Mouse (Mus musculus) adrenal gland, postnatal 4 days (tissue): ENCODE measurements around the gene 1700020D05Rik. TPM values are rescaled to one million over a fixed set of nuclear protein-coding genes. Genes with fewer than 3 reads are reported as not detected.
A peak's percentile ranks its signal among the peaks of the same experiment; 100 is the strongest.
"Not testable (repeated sequence)": the region's sequence is repeated elsewhere in the genome, so short reads cannot be mapped to it uniquely, and the experiment has no call there.

ENCODE experiments used
- DNase-seq, 2 experiments: peaks; one replicate each; pipeline ENCODE4 v3.0.0; 2021 to 2022; ENCODE audit warnings: low spot score in 2 of 2, mixed read lengths in 2 of 2
- total RNA-seq, 2 experiments: library from RNA; stranded (reverse); gene quantifications; 2 replicates each; pipeline ENCODE4 v1.2.3; 2021

1700020D05Rik gene
- total RNA-seq, 2 experiments from 2014 or later: 3.0 to 3.5 TPM

DNA sequence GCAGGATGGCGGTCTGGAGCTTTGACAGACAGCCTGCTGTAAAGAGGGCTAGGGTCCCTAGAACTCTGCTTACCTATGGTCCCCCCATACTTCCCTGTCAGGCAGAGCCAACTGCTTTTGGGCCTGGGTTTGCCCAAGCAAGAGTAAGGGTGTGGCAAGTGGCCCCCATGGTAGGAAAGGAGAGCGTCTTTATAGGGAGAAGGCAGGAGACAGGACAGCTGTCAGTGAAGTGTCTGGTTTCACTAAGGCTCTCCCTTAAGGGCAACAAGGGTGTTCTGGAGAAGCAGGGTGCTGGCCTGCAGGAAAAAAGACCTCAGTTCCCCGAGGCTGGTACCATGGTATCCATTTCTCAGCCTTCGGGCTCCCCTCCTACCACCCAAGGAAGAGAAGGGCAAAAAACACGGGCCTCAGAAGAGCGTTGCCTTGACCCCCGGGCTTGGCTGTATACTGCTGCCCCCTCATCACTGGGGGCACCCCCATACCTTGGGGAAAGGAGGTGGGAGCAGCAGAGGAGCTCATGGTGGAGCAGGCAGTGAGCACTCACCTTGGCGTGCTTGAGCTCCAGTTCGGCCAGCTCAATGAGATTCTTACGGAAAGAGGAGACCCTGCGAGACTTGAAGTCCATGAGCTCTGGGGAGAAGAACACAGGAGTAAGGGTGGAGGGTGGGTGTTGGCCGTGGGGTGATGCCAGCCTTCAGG, 8.1 kb downstream of the 1700020D05Rik start:
- DNase-seq: no peak

DNA sequence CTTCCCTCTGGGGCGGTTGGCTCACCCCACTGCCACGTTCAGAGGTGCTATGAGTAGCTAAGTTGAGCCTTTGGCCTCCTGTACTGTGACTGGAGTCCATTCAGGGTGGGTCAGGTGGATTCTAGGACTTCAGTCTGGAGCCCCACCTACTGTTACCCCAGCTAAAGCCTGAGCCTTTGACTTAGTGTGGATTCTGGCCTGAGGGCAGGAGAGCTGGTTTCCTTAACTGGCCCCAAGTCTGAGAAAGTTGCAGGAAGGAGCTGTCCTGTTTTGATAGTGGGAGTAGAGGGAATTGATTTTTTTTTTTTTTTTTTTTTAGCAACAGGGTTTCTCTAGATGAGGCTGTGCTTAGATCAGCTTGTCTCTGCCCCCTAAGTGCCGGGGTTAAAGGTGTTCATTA, 9.3 kb downstream of the 1700020D05Rik start:
- no peak for DNase-seq

DNA sequence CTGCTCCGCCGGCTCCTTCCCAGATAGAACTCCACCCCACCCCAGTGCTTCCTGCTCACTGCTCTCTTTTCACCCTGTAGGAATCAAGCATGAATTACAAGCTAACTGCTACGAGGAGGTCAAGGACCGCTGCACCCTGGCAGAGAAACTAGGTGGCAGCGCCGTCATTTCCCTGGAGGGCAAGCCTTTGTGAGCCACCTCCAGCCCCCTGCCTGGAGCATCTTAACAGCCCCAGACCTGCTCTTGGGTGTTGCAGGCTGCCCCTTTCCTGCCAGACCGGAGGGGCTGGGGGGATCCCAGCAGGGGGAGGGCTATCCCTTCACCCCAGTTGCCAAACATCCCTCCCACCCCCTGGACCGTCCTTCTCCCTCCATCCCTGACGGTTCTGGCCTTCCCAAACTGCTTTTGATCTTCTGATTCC, 10.3 kb downstream of the 1700020D05Rik start:
- DNase-seq: not testable (repeated sequence)

DNA sequence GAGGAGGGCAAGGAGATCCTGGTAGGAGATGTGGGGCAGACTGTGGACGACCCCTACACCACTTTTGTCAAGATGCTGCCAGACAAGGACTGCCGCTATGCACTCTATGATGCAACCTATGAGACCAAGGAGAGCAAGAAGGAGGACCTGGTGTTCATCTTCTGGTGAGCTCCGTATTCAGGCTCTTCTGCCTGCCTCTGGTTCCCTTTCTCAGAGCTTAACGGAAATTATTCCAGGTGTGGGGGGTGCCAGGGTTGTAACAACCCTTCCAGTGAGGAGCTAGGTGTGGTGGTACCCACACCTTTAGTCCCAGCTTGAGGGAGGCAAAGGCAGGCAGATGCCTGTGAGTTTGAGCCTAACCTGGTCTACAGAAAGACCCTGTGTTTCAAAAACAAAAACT, 10.9 kb downstream of the 1700020D05Rik start:
- no peak for DNase-seq

DNA sequence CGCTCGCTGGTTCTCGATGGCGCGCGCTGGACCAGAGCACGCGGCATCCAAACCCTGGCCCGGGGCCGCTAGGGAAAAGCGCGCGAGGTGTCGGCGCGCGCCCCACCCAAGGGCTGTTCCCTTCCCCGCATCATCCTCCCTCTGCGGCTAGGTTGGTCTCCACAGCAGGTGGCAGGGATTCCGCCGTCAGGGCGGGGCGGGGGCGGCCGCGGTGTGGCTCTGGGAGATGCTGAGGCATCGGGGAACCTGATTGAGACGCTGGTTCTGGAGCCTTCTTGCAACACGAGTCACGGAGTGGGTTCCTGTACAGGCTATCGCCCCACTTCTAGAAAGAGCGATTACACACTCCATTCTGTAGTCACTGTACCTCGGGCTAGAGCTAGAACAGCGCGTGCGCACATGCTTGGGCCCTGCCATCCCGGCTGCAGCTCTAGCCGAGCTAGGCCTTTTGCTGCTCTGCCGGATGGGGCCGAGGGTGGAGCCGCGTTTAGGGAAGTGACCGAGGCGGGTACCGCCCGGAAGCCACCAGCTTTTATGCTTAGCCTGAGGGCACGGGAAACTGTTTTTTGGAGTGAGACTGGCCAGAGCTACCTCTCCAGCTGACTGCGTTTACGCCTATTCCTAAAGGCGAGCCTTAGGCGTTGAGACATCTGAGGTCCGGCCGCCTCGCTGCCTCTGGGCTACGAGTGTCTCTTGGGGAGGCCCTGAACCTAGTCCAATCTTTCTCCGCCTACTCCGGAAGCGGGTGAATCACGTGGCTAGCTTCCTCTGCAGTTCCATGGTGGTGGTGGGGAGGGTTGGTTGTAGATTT, 12.5 kb downstream of the 1700020D05Rik start:
- DNase-seq: peak; percentile 59 to 79

DNA sequence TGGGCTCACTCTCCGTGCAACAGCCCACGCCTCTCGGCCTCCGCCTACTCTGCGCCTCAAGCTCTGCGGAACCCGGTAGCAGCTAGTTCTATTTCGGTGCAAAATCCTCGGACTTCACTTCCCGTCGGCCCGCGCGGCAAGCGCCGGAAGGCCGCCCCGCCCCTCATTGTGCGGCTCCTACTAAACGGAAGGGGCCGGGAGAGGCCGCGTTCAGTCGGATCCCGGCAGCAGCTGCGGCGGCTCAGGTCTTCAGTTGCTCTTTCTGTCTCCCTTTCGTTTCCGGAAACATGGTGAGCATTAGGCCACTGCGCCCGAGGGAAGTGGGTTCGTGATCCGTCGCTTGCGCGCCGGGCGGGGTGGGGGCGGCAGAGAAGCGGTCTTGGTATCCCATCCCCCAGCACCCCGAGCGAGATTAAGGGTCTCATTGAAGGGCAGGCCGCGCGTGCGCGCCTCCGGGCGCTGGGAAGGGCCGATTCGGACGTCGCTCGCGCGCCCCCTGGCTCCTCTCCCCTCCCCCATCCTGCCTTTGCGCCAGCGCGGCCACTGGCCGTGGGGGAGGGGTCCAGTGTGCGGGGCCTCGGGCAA, 13.2 kb downstream of the 1700020D05Rik start, which contains the start of gene Cfl1:
Gene Cfl1, plus strand, starts transcription at position 143 of the 585 bp plus-strand sequence.
- peak; percentile 75 to 89 for DNase-seq

DNA sequence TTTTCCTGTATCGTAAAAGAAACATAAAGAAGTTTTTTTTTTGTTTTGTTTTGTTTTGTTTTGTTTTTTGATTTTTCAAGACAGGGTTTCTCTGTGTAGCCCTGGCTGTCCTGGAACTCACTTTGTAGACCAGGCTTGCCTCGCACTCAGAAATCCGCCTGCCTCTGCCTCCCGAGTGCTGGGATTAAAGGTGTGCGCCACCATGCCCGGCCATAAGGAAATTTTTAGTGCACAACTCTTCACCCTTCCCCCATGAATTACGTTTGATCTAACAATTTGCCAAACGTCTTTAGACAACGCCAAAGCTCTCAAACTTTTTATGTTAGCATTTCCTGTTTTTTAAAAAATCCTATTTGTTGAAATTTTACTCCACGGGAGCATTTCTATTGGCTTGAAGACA, 13.9 kb downstream of the 1700020D05Rik start:
- not testable (repeated sequence) for DNase-seq

DNA sequence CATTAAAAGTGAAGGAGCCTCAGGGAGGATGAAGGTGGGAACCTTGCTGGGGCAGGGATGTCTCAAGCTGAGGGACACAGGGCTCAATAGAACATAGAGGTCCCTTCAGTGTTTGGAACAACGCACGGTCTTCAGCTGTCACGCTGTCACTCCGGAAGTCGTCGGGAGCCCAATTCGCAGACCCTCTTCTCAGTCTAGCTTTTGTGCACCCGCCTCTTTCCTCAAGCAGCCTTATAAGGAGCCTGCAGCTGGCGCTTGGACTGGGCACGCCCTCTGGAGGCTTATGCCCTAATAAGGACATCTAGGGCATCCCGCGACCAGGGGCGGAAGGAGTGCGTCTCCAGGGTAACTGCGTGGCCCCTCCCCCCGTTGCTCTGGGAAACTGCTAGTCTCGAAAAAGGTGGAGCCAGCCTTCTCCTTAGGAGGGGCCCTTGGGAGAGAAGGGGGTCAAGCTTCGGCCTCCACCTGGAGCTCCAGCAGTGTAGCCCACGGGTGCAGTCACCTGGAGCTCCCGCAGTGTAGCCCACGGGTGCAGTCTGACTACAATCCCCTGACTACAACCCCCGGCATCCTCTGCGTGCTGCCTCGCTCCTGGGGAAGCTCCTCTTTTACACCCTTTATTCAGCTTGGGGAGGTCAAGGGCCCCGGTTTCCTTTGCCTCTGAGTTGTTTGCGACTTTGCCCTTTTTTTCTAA, 14.6 kb downstream of the 1700020D05Rik start:
- DNase-seq: peak; percentile 89 to 94

DNA sequence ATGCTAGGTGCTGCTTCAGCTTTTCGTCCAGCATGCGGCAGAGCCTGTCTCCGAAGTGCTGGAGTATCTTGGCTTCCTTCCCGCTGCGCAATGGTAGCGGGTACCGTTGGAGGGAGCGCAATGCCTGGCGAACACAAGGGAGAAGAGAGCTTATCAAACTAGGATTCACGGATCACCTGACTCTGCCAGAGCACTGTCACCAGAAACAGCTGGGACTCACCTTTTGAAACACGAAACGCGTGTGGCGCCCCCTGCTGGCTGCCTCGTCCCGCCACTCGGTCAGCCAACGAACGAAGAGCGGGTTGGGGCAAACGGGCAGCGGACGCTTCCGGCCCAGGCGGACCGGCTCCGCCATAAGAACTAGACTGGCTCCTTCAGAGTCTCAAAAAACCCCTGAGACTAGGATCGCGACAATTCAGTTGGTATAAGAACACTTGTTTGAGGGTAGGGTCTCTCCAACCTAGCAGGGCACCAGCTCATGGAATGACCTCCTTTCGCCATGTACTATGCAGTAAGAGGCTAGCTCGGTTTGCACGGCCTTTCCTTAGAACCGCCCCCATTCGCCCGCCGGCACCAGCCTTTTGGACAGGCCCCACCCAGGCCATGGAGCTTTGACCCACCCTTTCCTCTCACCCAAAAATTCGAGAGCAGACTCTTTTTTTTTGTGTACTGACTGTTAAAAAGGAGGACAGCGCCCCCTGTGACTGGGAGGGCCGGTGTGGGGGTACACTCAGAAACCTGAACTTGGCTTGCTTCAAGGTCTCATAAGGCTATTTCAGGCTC, 15.6 kb downstream of the 1700020D05Rik start, which contains the start of gene Mus81:
Gene Mus81, minus strand, starts transcription at position 635 of the 783 bp plus-strand sequence.
- peak; percentile 92 to 96 for DNase-seq

DNA sequence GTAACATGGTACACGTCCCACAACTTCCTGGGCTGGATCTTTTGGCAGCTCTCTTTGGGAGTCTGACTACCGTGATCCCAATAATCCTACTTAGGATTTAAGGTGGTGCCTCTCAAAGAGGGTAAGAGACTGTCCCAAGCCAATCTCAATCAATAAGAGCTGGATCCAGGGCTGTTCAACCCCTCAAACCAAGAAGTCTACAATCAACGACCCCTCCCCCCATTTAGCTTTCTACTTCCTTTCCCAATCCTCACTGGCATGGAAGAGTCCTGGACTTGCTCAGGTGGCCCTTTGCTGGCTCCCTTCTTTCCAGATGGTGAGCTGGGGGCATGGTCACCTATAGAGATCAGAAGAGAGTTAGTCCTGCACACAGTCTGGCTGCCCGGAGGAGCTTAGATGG, 16.8 kb downstream of the 1700020D05Rik start:
- no peak for DNase-seq

DNA sequence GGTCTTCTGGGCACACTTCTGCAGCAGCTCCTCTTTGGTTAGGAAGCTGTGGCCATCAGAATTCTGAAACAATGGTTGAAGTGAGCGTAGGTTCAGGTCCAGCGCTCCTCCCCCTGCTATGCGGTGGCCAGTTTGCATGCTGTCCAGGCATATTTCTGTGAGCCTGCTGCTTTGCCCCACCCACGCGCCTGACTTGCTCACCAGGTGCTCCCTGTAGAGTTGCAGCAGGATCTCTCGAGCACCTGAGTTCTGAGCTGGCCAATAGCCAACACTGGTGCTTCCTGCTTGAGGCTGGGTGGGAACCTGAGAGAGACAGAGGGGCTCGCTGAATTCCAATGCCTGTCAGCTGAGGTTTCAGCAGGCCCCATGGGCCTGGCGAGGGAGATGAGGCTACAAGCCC, 17.3 kb downstream of the 1700020D05Rik start:
- DNase-seq: no peak

DNA sequence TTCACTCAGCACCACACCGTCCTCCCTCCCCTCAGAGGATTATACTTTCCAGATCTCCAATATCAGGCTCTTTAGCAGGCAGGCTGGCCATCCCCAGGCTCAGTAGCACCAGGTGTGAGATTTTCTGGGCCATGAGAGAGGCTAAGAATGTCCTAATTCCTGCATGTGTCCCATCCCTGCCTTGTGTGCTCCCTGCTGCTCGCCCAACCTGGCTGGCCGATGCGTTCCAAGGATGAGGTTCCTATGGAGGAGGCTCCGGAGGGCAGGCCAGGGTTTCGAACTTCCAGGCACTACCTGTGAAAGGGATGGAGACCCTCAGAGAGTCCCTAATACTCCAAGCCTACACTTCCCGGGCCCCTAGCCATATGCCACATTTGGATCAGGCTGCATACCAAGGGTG, 17.8 kb downstream of the 1700020D05Rik start:
- DNase-seq: no peak

DNA sequence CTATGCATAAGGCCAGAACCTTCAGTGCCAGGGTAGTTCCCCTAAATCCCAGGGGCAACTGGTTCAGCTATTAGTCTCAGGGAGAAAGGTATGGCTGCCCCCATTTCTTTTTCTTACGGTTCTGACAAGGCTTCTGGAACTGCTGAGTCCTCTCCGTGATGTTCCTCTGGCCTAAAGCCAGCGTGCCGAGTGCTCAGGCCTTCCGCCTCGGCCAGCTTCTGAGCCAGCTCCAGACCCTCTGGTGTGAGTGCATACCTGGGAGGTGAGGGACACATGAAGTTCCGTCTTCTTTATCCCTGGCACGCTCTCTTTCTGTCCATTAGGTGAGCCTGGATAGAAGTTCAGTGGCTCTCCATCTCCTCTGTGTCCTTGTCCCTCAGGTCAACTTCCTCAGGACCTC, 18.2 kb downstream of the 1700020D05Rik start:
- DNase-seq: no peak

DNA sequence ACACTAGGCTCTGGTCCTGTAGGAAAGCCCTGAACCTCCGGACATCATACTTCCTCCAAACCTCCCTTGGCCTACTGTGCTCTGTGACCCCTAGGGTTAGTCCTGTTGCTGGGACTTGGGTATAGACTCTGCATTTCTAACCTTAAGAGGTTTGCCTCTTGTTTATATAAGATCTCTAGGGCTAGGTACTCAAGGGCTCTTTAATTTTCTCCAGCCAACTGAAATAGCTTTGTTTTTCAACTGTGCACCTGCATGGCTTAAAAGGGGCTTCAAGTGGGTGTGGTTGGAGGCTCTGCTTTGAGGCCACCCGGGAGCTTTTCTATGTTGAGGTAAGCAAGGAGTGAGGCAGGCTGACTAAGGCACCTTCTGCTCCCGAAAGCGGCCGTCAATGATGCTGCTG, 19.1 kb downstream of the 1700020D05Rik start:
- DNase-seq: no peak

DNA sequence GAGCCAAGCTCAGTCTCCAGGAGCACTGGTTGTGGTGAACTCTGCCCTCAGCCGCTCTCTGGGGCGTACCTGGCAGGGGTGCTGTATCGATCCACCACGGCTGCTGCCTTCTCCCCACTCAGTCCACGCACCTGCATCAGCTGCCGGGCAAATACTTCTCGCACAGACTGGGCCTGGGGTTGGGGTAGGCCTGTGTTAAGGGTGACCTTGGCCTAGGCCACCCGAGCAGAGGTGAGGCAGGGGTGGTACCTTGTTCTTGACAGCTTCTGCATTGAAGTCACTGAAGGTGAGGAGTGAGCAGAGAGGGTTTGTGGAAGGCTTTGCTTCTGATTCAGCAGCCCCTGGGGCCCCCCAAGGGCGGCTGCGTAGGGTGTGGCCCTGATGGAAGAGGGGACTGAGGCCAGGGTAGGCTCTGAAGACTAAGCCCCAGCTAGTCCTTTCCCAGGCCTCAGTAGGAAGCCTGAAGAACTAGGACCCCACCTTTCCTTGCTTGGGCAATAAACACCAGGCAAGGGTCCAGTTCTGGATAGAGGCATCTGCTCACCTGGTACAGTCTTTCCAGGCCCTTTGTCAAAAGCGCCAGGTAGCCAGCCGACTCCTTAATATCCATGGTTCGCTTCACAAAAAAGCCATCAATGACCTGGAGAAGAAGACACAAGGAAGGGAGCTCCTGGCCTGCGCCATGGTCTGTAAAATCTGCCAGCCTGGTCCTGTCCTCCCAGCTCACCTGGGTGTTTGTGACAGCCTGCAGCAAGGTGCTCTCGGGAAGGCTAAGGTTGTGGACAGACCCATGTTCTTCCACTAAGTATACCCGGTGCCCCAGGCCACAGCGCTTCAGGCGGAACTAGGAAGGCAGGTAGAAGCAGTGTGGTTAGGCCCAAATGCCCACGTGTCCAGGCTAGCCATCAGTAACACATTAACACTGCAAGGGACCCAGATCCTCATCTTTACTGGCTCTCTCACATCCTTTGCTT, 19.9 kb downstream of the 1700020D05Rik start:
- no peak for DNase-seq

DNA sequence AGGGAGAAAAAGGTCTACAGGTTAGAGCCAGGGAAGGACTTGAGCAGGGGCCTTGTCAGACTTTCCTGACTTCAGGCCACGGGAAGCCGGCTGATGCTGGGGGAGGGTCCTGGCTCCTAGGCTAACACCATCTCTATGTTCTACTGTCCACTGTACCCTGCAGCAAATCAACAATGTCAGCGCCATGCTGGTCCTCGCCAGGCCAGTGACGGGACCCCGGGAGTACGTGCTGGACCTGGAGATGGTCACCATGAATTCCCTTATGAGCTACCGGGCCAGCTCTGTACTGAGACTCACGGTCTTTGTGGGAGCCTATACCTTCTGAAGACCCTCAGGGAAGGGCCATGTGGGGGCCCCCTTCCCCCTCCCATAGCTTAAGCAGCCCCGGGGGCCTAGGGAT, 22.2 kb downstream of the 1700020D05Rik start:
- no peak for DNase-seq

DNA sequence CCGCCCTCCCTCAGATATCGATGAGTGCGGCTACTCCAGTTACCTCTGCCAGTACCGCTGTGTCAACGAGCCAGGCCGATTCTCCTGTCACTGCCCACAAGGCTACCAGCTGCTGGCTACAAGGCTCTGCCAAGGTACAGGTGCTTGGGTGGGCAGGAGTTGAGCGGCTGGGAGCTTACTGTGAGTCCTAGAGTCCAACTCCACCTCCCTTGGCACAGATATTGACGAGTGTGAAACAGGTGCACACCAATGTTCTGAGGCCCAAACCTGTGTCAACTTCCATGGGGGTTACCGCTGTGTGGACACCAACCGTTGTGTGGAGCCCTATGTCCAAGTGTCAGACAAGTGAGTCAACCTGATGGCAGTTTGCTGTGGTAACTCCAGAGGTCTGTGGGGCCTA, 23.6 kb downstream of the 1700020D05Rik start:
- no peak for DNase-seq

DNA sequence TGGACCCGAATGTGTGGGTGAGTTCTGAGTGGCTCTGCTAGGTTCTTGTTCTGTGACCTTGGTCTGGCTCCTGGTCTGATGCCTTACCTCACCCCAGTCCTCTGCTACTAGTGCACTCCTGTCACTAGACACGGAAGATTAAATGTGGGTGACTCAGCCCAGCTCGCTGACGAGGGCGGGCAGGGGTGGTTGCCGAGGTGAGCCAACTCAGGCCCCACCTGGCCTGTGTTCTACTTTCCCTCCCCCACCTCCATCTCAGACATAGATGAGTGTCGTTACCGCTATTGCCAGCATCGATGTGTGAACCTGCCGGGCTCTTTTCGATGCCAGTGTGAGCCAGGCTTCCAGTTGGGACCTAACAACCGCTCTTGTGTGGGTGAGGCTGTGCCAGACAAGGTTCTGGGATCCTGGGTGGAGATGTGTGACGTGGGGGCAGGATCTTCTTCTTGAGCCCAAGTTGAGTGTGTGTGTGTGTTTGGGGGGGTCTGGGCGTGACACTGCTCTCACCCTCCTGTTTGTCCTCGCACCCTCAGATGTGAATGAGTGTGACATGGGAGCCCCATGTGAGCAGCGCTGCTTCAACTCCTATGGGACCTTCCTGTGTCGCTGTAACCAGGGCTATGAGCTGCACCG, 25.8 kb downstream of the 1700020D05Rik start:
- no peak for DNase-seq
